Mouse (Mus musculus) lung, postnatal 4 days (tissue): ENCODE results near the gene Mgat5.
A peak's percentile ranks its signal among the peaks of the same experiment; 100 is the strongest.

Experiments used
- DNase-seq, 2 experiments: peaks; one replicate each; pipeline ENCODE4 v3.0.0; 2021

Mgat5 gene

GRCm38 (mm10) chr1:127442880-127443877 is 238.4 kb downstream of the Mgat5 start:
- DNase-seq, result no peak

GRCm38 (mm10) chr1:127444836-127445485 is 240.1 kb downstream of the Mgat5 start:
- DNase-seq, result peak in 1 of 2 experiments; percentile 30

DNA sequence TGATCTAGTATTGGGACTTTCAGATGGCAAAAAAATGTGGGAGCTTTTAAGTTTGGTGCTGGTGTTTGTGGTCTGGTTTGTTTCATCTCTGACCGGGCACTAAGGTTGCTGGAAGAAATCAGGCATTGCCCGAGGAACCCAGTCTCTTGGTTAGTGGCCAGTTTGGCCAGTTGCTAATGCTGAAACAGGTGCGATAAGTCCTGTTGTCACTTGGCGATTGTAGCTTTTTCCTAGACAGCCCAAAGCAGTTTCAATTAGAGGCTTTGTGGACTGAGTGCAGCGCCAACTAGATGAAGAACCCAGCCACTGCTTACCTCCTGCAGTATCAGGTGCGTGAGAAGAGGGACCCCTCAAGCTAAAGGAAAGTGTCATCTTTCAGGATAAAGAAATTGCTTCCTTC is 248.6 kb downstream of the Mgat5 start:
- DNase-seq, result no peak

- peak in 1 of 2 experiments; percentile 69 for DNase-seq
These were observed 254.2 kb downstream of the Mgat5 start for GRCm38 (mm10) chr1:127459015-127459451.

- DNase-seq, result no peak
These were observed 254.8 kb downstream of the Mgat5 start for GRCm38 (mm10) chr1:127459576-127459975.

DNA sequence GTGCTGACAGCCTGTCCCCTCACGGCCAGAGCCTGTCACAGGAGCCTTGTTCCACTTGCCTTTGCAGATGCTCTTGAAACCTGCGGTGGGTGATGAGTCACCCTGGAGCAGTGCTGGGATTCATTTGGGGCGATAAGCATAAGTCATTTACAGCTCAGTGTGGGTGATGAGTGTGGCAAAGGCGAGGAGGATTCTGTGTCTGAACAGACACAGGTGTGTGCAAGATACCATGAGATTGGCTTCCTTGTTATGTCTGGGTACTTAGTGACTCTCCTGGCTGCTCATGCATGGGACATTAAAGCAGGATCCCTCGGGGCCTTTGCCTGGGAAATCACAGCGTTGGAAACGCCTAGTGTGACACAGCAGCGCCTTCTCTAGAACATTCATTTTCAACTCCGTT is 256.2 kb downstream of the Mgat5 start:
- DNase-seq, result peak in 1 of 2 experiments; percentile 9

- DNase-seq, result no peak
These were observed 259.2 kb downstream of the Mgat5 start for GRCm38 (mm10) chr1:127464041-127464440.

DNA sequence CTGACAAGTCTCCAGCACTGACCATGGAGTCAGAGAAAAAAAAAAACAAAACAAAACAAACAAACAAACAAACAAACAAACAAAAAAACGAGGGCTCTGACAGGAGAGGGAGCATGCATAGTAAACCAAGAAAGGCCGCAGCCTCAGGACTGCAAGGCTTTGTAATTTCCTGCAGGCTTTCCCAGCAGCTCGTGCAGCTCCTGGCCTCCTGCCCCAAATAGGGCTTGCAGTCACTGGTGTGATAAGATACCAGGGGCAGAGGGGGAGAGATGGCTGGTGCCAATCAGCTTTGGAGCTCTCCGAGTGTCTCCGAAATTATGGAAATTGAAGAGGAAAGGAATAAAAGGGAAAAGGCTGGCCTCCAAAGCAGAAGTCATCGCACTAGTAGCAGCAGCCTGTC is 260.5 kb downstream of the Mgat5 start:
- DNase-seq, result no peak

DNA sequence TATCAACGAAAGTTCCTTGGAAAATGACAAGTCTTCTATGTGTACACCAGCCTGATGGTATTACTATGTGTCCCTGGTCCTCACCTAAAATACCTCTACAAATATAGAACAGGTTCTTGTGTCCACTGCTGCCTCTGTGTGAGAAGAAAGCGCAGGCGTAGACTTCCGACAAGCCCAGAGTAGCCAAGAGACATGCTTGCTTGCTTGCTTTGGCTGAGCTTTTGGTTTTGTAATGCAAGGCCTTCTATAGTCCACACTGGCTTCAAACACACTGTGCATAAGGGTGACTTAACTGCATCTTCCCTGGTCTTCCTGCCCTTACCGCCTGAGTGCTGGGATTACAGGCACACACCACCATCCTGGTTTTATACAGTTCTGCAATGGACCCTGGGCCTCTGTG is 262.4 kb downstream of the Mgat5 start:
- DNase-seq, result no peak

- no peak for DNase-seq
These were observed 265.4 kb downstream of the Mgat5 start for GRCm38 (mm10) chr1:127470175-127470574.

DNA sequence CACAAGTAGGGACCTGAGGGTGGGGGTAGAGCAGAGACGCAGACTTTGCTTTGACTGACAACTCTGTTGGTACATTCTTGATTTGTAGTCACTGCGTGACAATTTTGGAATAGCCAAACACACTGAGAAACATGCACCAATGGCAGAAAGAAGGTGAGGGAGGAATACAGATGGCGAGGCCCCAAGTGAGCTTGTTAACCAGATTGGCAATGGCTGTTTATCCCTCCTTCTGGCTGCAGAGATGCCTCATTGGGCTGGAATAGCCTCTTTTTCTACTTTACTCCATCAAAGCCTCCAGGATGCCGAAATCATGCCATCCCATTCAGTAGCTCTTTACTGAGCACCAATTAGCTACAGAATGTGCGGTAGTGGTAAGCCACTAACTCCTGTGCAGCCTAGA is 270.9 kb downstream of the Mgat5 start:
- no peak for DNase-seq

- no peak for DNase-seq
These were observed 278.1 kb downstream of the Mgat5 start for GRCm38 (mm10) chr1:127482911-127483310.

GRCm38 (mm10) chr1:127484188-127484587 is 279.4 kb downstream of the Mgat5 start:
- peak in 1 of 2 experiments; percentile 47 for DNase-seq

DNA sequence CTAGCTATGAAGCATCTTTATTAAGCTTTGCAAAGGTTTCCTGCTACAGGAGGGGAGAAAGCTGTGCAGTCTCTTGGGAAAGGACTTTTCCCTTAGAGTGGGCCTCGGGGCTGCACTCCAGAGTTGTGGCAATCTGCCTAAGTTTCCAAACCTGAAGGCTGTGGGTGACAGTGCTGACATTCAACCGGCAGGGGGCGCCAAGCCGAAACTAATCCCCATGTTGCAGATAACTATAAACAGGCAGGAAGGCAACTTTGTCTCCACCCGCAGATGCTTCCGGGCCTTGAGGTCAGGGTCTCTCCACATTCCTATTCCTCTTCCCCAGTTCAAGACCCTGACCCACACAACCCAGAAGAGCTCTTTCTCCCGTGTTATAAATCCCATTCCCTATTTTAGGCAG is 280.0 kb downstream of the Mgat5 start:
- peak; percentile 46 to 53 for DNase-seq

- DNase-seq, result peak in 1 of 2 experiments; percentile 47
These were observed 282.3 kb downstream of the Mgat5 start for GRCm38 (mm10) chr1:127487161-127487560.

GRCm38 (mm10) chr1:127496737-127497543 is 292.1 kb downstream of the Mgat5 start:
- peak; percentile 53 to 73 for DNase-seq

DNA sequence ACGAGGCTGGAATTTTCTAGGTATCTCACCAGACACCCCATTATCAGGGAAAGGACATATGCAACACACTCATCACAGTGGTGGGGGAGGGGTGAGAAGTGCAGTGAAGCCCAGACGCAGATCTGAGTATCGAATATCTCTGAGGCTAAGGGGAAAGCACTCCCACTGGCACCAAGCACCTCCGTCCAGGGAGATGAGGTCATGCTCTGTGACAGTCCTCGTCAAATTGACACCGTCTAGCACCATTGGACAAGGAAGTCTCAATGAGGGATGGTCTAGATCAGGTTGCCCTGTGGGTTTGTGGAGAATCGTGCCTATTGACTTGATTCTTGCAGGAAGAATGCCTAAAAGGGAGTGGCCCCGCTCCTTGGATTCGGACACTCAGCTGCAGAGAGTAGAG is 293.9 kb downstream of the Mgat5 start:
- no peak for DNase-seq

GRCm38 (mm10) chr1:127500219-127500618 is 295.4 kb downstream of the Mgat5 start:
- peak; percentile 75 to 83 for DNase-seq

DNA sequence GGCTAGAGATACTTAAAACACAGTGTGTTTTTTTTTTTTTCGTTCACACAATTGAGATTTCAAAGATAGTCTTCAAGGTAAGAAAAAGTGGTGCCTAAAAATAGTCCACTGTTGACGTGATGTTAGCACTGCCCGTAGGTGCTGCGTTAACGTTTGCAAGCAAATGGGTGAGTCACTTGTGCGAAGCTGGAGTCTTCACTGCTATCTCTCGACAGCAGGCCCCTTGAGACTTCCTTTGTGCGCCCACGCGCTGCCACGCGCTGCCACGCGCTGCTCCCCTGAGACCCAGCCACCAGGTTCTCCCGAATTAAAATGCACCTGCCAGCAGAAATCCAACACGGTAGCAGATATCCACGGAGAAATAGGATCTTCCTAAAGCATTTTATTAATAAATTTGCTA is 295.9 kb downstream of the Mgat5 start:
- DNase-seq, result no peak

GRCm38 (mm10) chr1:127507042-127507650 is 302.3 kb downstream of the Mgat5 start:
- DNase-seq, result no peak

- DNase-seq, result no peak
These were observed 303.4 kb downstream of the Mgat5 start for GRCm38 (mm10) chr1:127508067-127508739.

- no peak for DNase-seq
These were observed 304.1 kb downstream of the Mgat5 start for GRCm38 (mm10) chr1:127508921-127509320.
